Mouse (Mus musculus) liver, embryonic 11.5 days (tissue): ENCODE results near the gene Zranb3. TPM values are rescaled to one million over a fixed set of nuclear protein-coding genes. Genes with fewer than 3 reads are reported as not detected.
"Not testable (repeated sequence)": the region's sequence is repeated elsewhere in the genome, so short reads cannot be mapped to it uniquely, and the experiment has no call there.

Experiments used
- ATAC-seq: fragments of 200-750 bp; cut with Nextera tagmentation; replicated peaks from 2 replicates; pipeline ENCODE4 v1.8.0; 2017; ENCODE audit warnings: moderate number of reproducible peaks, mild to moderate bottlenecking, moderate TSS enrichment, moderate library complexity; ENCODE audit not compliant: low FRiP score
- DNase-seq: peaks from one replicate; pipeline ENCODE4 v3.0.0-alpha.2; 2017; ENCODE audit warnings: low spot score
- H3K27ac ChIP-seq: fragments of 300-500 bp; sonication (generic); 2 replicates; pipeline ENCODE4 v1.5.1; 2014; ENCODE audit warnings: mild to moderate bottlenecking, low read depth, low read length, control low read depth
- H3K27me3 ChIP-seq: fragments of 300-500 bp; sonication (generic); replicated peaks from 2 replicates; pipeline ENCODE4 v1.6.1; 2014; ENCODE audit warnings: low read length, mixed read lengths; ENCODE audit not compliant: control insufficient read depth, insufficient read depth
- H3K36me3 ChIP-seq: fragments of 300-500 bp; sonication (generic); 2 replicates; pipeline ENCODE4 v1.6.1; 2014; ENCODE audit warnings: mild to moderate bottlenecking, low read length, moderate library complexity, mixed read lengths; ENCODE audit not compliant: control insufficient read depth, insufficient read depth
- H3K4me1 ChIP-seq: fragments of 300-500 bp; sonication (generic); replicated peaks from 2 replicates; pipeline ENCODE4 v1.6.1; 2014; ENCODE audit warnings: low read length, mixed read lengths; ENCODE audit not compliant: control insufficient read depth, insufficient read depth
- H3K4me2 ChIP-seq: fragments of 300-500 bp; sonication (generic); 2 replicates; pipeline ENCODE4 v1.6.1; 2014; ENCODE audit warnings: mild to moderate bottlenecking, control low read depth, moderate library complexity
- H3K4me3 ChIP-seq: fragments of 300-500 bp; sonication (generic); 2 replicates; pipeline ENCODE4 v1.5.1; 2014; ENCODE audit warnings: low read depth, low read length, control low read depth
- H3K9ac ChIP-seq: fragments of 300-500 bp; sonication (generic); 2 replicates; pipeline ENCODE4 v1.6.1; 2014; ENCODE audit warnings: low read depth, low read length, control low read depth
- H3K9me3 ChIP-seq: fragments of 300-500 bp; sonication (generic); 2 replicates; pipeline ENCODE4 v1.6.1; 2016; ENCODE audit warnings: low read length, inconsistent platforms, mixed read lengths; ENCODE audit not compliant: control insufficient read depth
- WGBS: fragments of 180-500 bp; shearing (Covaris S2); extraction: QIAGEN DNeasy Blood & Tissue Kit; methylation state at CpG from one replicate; pipeline ENCODE4 v1.1.7; 2014; 5-methylcytosine and 5-hydroxymethylcytosine counted together
- polyA plus RNA-seq: library from polyadenylated mRNA; unstranded; fragments of >200 nt; fragmentation: Nextera tagmentation; extraction: Ambion mirVana; gene quantifications from 2 replicates; pipeline ENCODE4 v1.2.1, GENCODE M21; 2014

Gene Zranb3
- 10.7 and 11.2 TPM in 2 replicates for polyA plus RNA-seq

- Histone ChIP-seq H3K4me1 (peaks cover 3% of the 10 kb centered on the region), H3K27me3 (no peaks in the 10 kb centered on the region), H3K36me3 (no peaks in the 10 kb centered on the region), H3K9ac (peak within 1 kb of the TSS; percentile 93), H3K27ac (peak within 1 kb of the TSS; percentile 83), H3K9me3 (no peaks in the 10 kb centered on the region), H3K4me2 (peak within 1 kb of the TSS; percentile 73), H3K4me3 (peak within 1 kb of the TSS; percentile 87)
- ATAC-seq (peak; percentile 92), DNase-seq (peak; percentile 94)
- WGBS, result 1% methylated on average over 43 of the region's 43 CpGs
Observed at GRCm38 (mm10) chr1:128102641-128103461, at the start of gene Zranb3, which contains the start of gene R3hdm1. TSS of gene Zranb3 (minus strand) at chr1:128103047. TSS of gene R3hdm1 (plus strand) at chr1:128103301.

- Histone ChIP-seq H3K4me1 (no peaks in the 10 kb centered on the region), H3K4me3 (no peak overlapping the region), H3K9ac (no peak overlapping the region), H3K27ac (no peak overlapping the region), H3K36me3 (no peaks in the 10 kb centered on the region), H3K9me3 (no peaks in the 10 kb centered on the region), H3K4me2 (no peak overlapping the region), H3K27me3 (no peaks in the 10 kb centered on the region)
- no peak for ATAC-seq
- no peak for DNase-seq
Observed at GRCm38 (mm10) chr1:128141737-128142136, 38.9 kb upstream of the Zranb3 start.

GRCm38 (mm10) chr1:128141039-128141438 lies 38.2 kb upstream of the Zranb3 start:
- H3K36me3 ChIP-seq, result no peaks in the 10 kb centered on the region
- ATAC-seq (no peak), DNase-seq (no peak)
- no peak overlapping the region for H3K4me3 ChIP-seq
- H3K4me2 ChIP-seq, result no peak overlapping the region
- H3K27ac ChIP-seq, result no peak overlapping the region
- H3K9ac ChIP-seq, result no peak overlapping the region
- no peaks in the 10 kb centered on the region for H3K9me3 ChIP-seq
- H3K27me3 ChIP-seq, result no peaks in the 10 kb centered on the region
- H3K4me1 ChIP-seq, result no peaks in the 10 kb centered on the region

- H3K4me2 ChIP-seq, H3K4me1 ChIP-seq, ATAC-seq, H3K9ac ChIP-seq, H3K27me3 ChIP-seq, H3K4me3 ChIP-seq, DNase-seq, H3K27ac ChIP-seq, H3K9me3 ChIP-seq, H3K36me3 ChIP-seq: not testable (repeated sequence)
Observed at GRCm38 (mm10) chr1:128136222-128136621, 33.4 kb upstream of the Zranb3 start.

- WGBS, result 79% methylated on average over 4 of the region's 4 CpGs
- no peaks in the 10 kb centered on the region for H3K27me3 ChIP-seq
- H3K4me2 ChIP-seq, result no peak overlapping the region
- H3K9ac ChIP-seq, result no peak overlapping the region
- H3K9me3 ChIP-seq, result no peaks in the 10 kb centered on the region
- no peak overlapping the region for H3K4me3 ChIP-seq
- DNase-seq (no peak), ATAC-seq (peak; percentile 61)
- H3K27ac ChIP-seq, result no peak overlapping the region
- no peaks in the 10 kb centered on the region; the same call in 1 of the 2 replicates for H3K4me1 ChIP-seq
- no peaks in the 10 kb centered on the region for H3K36me3 ChIP-seq
Observed at GRCm38 (mm10) chr1:128120913-128121627, 18.2 kb upstream of the Zranb3 start.

- H3K27ac ChIP-seq, result peak overlapping the region; percentile 83
- H3K4me1 ChIP-seq, result peaks cover 3% of the 10 kb centered on the region
- H3K36me3 ChIP-seq, result no peaks in the 10 kb centered on the region
- DNase-seq, result peak; percentile 76
- peak overlapping the region; percentile 93 for H3K9ac ChIP-seq
- H3K4me3 ChIP-seq, result peak overlapping the region; percentile 87
- H3K27me3 ChIP-seq, result no peaks in the 10 kb centered on the region
- peak; percentile 45 for ATAC-seq
- under 1% methylated on average over 42 of the region's 47 CpGs for WGBS
- no peaks in the 10 kb centered on the region for H3K9me3 ChIP-seq
- peak overlapping the region; percentile 73 for H3K4me2 ChIP-seq
Observed at GRCm38 (mm10) chr1:128103520-128104088, 757 bp upstream of the Zranb3 start.

GRCm38 (mm10) chr1:128102251-128102640 lies 601 bp downstream of the Zranb3 start:
- peak; percentile 58 for ATAC-seq
- Histone ChIP-seq H3K4me1 (peaks cover 3% of the 10 kb centered on the region), H3K27me3 (no peaks in the 10 kb centered on the region), H3K4me3 (peak overlapping the region; percentile 87), H3K4me2 (peak overlapping the region; percentile 62), H3K36me3 (no peaks in the 10 kb centered on the region), H3K27ac (peak overlapping the region; percentile 57), H3K9me3 (no peaks in the 10 kb centered on the region), H3K9ac (peak overlapping the region; percentile 49)
- 0% methylated on average over 15 of the region's 15 CpGs for WGBS
- DNase-seq, result peak; percentile 57

GRCm38 (mm10) chr1:128098309-128098708 lies 4.5 kb downstream of the Zranb3 start:
- Histone ChIP-seq H3K4me1 (no peaks in the 10 kb centered on the region; the same call in 1 of the 2 replicates), H3K27me3 (no peaks in the 10 kb centered on the region), H3K4me2 (no peak overlapping the region), H3K27ac (no peak overlapping the region), H3K9me3 (no peaks in the 10 kb centered on the region), H3K4me3 (no peak overlapping the region), H3K36me3 (no peaks in the 10 kb centered on the region), H3K9ac (no peak overlapping the region)
- 94% methylated on average over 1 of the region's 1 CpGs for WGBS
- no peak for ATAC-seq
- no peak for DNase-seq
